Mouse (Mus musculus) kidney, adult 8-10 months (tissue): ENCODE data around the gene Iqcf4.
"Not testable (repeated sequence)": the region's sequence is repeated elsewhere in the genome, so short reads cannot be mapped to it uniquely, and the experiment has no call there.

ENCODE experiments used
- DNase-seq, 2 experiments: peaks; one replicate each; pipeline ENCODE4 v3.0.0; 2022

The Iqcf4 gene

GRCm38 (mm10) chr9:106570896-106571295, at the start of gene Iqcf4:
Gene Iqcf4, minus strand, starts transcription at chr9:106570996.
- no peak for DNase-seq

- no peak for DNase-seq
These were observed 46.7 kb upstream of the Iqcf4 start for GRCm38 (mm10) chr9:106617496-106617895.

- no peak for DNase-seq
These were observed 45.5 kb upstream of the Iqcf4 start for GRCm38 (mm10) chr9:106616306-106616705.

GRCm38 (mm10) chr9:106614616-106615015, 43.8 kb upstream of the Iqcf4 start:
- DNase-seq = no peak

GRCm38 (mm10) chr9:106613951-106614350, 43.2 kb upstream of the Iqcf4 start:
- DNase-seq = no peak

GRCm38 (mm10) chr9:106610727-106611126, 39.9 kb upstream of the Iqcf4 start:
- DNase-seq = no peak

- peak in 1 of 2 experiments; percentile 19 for DNase-seq
These were observed 29.8 kb upstream of the Iqcf4 start for GRCm38 (mm10) chr9:106600546-106600945.

- no peak for DNase-seq
These were observed 27.7 kb upstream of the Iqcf4 start for GRCm38 (mm10) chr9:106598466-106598865.

- DNase-seq = no peak
These were observed 25.0 kb upstream of the Iqcf4 start for GRCm38 (mm10) chr9:106595836-106596235.

- not testable (repeated sequence) for DNase-seq
These were observed 24.6 kb upstream of the Iqcf4 start for GRCm38 (mm10) chr9:106595402-106595801.

GRCm38 (mm10) chr9:106592158-106592557, 21.4 kb upstream of the Iqcf4 start:
- no peak for DNase-seq

GRCm38 (mm10) chr9:106582552-106582951, 11.8 kb upstream of the Iqcf4 start:
- no peak for DNase-seq

- DNase-seq = no peak
These were observed 9.2 kb upstream of the Iqcf4 start for GRCm38 (mm10) chr9:106580016-106580415.

GRCm38 (mm10) chr9:106576112-106576511, 5.3 kb upstream of the Iqcf4 start:
- no peak for DNase-seq

GRCm38 (mm10) chr9:106573366-106573765, 2.6 kb upstream of the Iqcf4 start:
- DNase-seq = no peak

GRCm38 (mm10) chr9:106572186-106572585, 1.4 kb upstream of the Iqcf4 start:
- no peak for DNase-seq

GRCm38 (mm10) chr9:106566437-106566836, 4.4 kb downstream of the Iqcf4 start:
- peak; percentile 41 to 43 for DNase-seq

GRCm38 (mm10) chr9:106564025-106564424, 6.8 kb downstream of the Iqcf4 start:
- DNase-seq = no peak

- no peak for DNase-seq
These were observed 8.5 kb downstream of the Iqcf4 start for GRCm38 (mm10) chr9:106562291-106562690.

GRCm38 (mm10) chr9:106561531-106561930, 9.3 kb downstream of the Iqcf4 start, which contains the start of gene Iqcf3:
Gene Iqcf3, minus strand, starts transcription at chr9:106561631.
- no peak for DNase-seq

- no peak for DNase-seq
These were observed 35.8 kb downstream of the Iqcf4 start for GRCm38 (mm10) chr9:106534975-106535374.

GRCm38 (mm10) chr9:106534296-106534695, 36.5 kb downstream of the Iqcf4 start:
- no peak for DNase-seq

- peak in 1 of 2 experiments; percentile 5 for DNase-seq
These were observed 39.0 kb downstream of the Iqcf4 start for GRCm38 (mm10) chr9:106531833-106532232.

GRCm38 (mm10) chr9:106519909-106520308, 50.9 kb downstream of the Iqcf4 start:
- DNase-seq = no peak

- DNase-seq = no peak
These were observed 51.4 kb downstream of the Iqcf4 start for GRCm38 (mm10) chr9:106519433-106519832.
